Mouse (Mus musculus) megakaryocyte progenitor cell, adult 5-6 weeks (primary cell): Measurements from ENCODE around the gene P3h4. TPM values are rescaled to one million over a fixed set of nuclear protein-coding genes. Genes with fewer than 3 reads are reported as not detected.

Experiments used
- ATAC-seq: replicated peaks from 2 replicates; pipeline ENCODE4 v1.8.0; 2016; ENCODE audit warnings: mild to moderate bottlenecking, moderate TSS enrichment, inconsistent platforms; ENCODE audit not compliant: poor library complexity
- total RNA-seq, 2 experiments: library from RNA; stranded (forward) in 1 of 2; stranded (reverse) in 1 of 2; fragments of 157-497, 149-512 nt in 1 of 2; fragments of 200-1000 nt in 1 of 2; gene quantifications; 2 replicates each; pipeline versions ENCODE4 v1.2.3 to v1.2.4; 2015 to 2017

P3h4 gene
- total RNA-seq, 2 experiments from 2014 or later, result 0.05 to 0.08 TPM

GRCm38 (mm10) chr11:100408835-100409462, 5.7 kb downstream of the P3h4 start:
- ATAC-seq, result no peak

- ATAC-seq, result peak; percentile 92
Measured at GRCm38 (mm10) chr11:100408076-100408834, 6.4 kb downstream of the P3h4 start.

- no peak for ATAC-seq
Measured at GRCm38 (mm10) chr11:100406995-100407705, 7.5 kb downstream of the P3h4 start.

- no peak for ATAC-seq
Measured at GRCm38 (mm10) chr11:100406273-100406672, 8.4 kb downstream of the P3h4 start.

DNA sequence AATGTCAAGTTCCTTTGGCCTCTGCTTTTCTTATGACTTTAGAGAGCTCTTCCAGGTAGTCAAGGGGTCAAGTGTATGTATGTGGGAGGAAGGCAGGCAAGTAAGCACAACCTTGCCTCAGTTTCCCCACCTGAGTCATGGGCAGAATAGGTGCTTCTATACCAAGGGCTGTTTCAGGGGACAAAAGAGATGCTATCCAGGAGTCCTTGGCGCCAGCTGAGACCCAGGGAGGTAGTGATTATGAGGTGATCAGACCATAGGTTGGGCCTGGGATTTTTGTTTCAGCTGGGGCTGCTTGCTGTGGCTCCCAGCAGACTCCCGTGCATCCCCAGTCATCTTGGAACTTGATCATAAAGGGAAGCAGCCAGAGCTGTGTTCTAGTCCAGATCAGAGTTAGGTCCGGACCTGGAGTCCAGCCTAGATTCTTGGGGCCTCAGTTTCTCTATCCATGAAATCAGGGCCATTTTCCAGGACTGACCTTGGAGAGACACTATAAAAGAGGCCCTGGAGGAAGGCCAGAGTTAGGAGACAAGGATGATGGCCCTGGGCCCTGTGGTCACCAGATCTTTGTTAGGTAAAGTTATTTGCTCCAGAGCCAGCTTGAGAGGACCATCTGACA, 10.1 kb downstream of the P3h4 start:
- no peak for ATAC-seq

GRCm38 (mm10) chr11:100403445-100404134, 11.0 kb downstream of the P3h4 start:
- no peak for ATAC-seq

DNA sequence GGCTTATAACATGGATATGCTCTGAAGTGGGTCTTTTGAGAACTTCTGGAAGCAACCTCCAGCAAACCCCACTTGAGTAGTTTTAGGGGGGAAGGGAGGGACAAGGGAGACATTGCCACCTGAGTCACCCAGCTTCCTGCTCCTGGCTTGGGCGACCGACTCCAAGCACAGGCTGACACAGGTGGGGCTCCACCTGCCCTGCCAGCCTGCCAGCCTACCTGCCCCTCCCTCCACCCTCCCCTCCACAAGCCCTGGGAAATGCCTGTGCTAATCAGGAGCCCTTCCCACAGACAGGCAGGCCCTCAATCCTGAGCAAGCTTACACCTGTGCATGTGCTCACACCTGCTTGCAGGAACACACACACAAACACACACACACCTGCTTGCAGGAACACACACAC, 12.0 kb downstream of the P3h4 start:
- ATAC-seq, result no peak

GRCm38 (mm10) chr11:100402240-100402639, 12.4 kb downstream of the P3h4 start:
- ATAC-seq, result 0 out of 2 replicates have a peak, but pooled peaks have one; percentile 6

- peak; percentile 9; the same call in 1 of the 2 replicates for ATAC-seq
Measured at GRCm38 (mm10) chr11:100400842-100401241, 13.8 kb downstream of the P3h4 start.

- no peak for ATAC-seq
Measured at GRCm38 (mm10) chr11:100399727-100400538, 14.7 kb downstream of the P3h4 start.

DNA sequence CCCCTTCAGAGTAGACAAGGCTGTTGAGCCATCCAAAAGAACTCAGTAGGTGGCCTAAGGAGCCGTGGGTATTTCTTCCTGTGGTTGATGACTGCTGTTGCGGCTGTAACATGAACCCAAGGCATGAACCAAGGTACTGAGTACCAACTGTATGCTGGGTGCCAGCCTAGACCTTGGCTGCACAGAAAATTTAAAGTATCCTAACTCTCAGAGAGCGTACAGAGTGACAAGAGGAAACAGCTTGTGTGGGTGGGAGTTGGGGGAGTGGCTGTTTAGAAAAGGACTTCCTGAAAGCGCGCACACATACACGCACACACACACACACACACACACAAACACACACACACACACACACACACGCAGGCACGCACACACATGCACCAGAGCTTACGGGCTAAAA, 15.3 kb downstream of the P3h4 start:
- ATAC-seq, result no peak

- ATAC-seq, result no peak
Measured at GRCm38 (mm10) chr11:100398517-100398916, 16.1 kb downstream of the P3h4 start.

GRCm38 (mm10) chr11:100397600-100398389, 16.8 kb downstream of the P3h4 start, which contains the start of gene Jup:
Gene Jup (minus strand): TSS chr11:100397763.
- ATAC-seq, result peak; percentile 91

GRCm38 (mm10) chr11:100396886-100397599, 17.6 kb downstream of the P3h4 start:
- 0 out of 2 replicates have a peak, but pooled peaks have one; percentile 1 for ATAC-seq

GRCm38 (mm10) chr11:100395861-100396631, 18.6 kb downstream of the P3h4 start:
- ATAC-seq, result no peak

DNA sequence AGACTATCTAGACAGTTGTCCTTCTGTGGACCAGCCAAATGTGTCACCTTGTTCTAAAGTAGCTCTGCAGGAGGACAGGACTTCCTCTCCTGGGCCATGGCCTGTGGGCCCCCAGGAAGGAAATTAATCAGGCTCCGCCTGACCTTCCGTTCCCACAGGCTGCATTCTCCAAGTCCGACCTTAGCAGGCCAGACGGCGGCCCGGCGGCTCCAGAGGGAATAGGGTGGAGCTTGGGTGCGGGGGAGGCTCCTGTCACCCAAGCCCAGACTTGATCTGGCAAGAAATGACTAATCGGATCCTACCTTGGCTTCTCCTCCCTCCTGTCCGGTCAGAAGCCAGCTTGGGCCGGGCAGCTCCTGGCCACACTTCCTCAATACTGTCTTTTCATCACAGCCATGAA, 19.4 kb downstream of the P3h4 start:
- ATAC-seq, result no peak

- no peak for ATAC-seq
Measured at GRCm38 (mm10) chr11:100394353-100395074, 20.1 kb downstream of the P3h4 start.
